Mouse (Mus musculus): ENCODE results near the gene Wwox. TPM values are rescaled to one million over a fixed set of nuclear protein-coding genes. Genes with fewer than 3 reads are reported as not detected.

Wwox gene
- polyA plus RNA-seq, 1 experiment = 13.5 TPM

DNA sequence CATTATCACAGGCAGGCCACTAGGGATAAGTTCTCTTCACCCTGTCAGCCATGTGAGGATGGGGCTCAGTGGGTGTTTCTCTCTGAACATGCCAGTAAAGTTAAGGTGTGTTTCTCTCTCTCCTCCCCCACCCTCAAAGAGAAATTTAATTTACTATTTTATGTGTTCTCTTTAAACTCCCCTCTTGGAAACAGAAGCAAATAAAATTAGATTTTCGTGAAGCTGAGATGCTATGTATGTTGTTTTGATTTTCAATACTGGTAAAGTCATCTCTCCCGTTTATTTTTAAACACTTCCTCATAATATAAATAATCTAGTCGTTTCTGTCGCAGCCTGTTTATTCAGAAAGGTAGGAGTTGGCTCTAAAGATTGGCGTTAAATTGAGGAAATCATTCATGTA is 196.9 kb downstream of the Wwox start:
- no peaks in the 10 kb centered on the region for H3K4me1 ChIP-seq (ENCODE audit: control insufficient read depth, insufficient read depth, low read length)
- no peak overlapping the region for H3K27ac ChIP-seq (ENCODE audit: control insufficient read depth, insufficient read depth, low read depth, low read length, poor library complexity)
- no peak overlapping the region for H3K4me3 ChIP-seq (replicated peaks; ENCODE audit: control insufficient read depth, low read depth, low read length)
- TF ChIP-seq CTCF (IDR thresholded peaks at IDR 0.05; ENCODE audit: control insufficient read depth, insufficient read depth, low read length) (no peak), POLR2A (IDR thresholded peaks at IDR 0.05; ENCODE audit: borderline replicate concordance, control insufficient read depth, low read depth, low read length) (no peak)
- 8% methylated on average over 5 of the region's 5 CpGs for WGBS

DNA sequence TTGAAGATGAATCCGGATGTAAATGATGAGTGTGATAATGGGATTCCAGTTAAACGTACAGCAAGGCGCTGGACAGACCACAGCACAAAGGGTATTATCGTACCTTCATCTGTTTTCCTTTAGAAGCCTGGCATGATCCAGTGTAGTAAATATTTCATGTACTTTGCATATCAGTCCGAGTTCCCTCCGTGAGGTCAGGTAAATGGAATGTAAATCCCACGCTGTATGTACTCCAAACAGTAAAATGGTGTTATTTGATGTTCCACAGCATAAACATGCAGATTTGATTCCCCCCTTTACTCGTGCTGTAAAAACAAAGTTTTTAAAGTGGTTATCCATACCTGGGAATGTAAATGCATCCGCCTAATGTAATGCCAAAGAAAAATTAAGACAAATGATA is 202.4 kb downstream of the Wwox start:
- no peak for TF ChIP-seq POLR2A (IDR thresholded peaks at IDR 0.05; ENCODE audit: borderline replicate concordance, control insufficient read depth, low read depth, low read length)
- TF ChIP-seq CTCF (IDR thresholded peaks at IDR 0.05; ENCODE audit: control insufficient read depth, insufficient read depth, low read length) = no peak
- no peaks in the 10 kb centered on the region for H3K4me1 ChIP-seq (ENCODE audit: control insufficient read depth, insufficient read depth, low read length)
- H3K4me3 ChIP-seq (replicated peaks; ENCODE audit: control insufficient read depth, low read depth, low read length) = no peak overlapping the region
- 89% methylated on average over 9 of the region's 9 CpGs for WGBS
- H3K27ac ChIP-seq (ENCODE audit: control insufficient read depth, insufficient read depth, low read depth, low read length, poor library complexity) = no peak overlapping the region

DNA sequence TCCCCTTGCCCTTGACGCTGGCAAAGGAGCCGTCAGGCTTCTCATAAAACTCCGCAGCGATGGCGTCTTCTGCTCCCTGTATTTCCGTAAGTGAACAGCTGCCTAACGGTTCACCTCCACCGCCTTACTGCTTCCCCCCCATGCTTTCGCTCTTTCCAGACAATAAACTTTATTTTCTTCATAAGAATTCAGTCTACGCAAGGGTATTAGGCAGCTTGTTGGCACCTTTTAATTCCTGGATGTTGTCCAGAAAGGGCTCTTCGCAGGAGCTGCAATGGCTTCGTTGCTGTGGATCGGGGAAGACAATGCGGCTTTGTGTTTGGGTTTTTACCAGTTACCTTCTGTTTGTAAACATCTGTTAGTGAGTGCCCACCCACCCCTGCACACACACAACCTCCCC is 211.3 kb downstream of the Wwox start:
- Histone ChIP-seq H3K4me1 (ENCODE audit: control insufficient read depth, insufficient read depth, low read length) (no peaks in the 10 kb centered on the region), H3K4me3 (replicated peaks; ENCODE audit: control insufficient read depth, low read depth, low read length) (no peak overlapping the region), H3K27ac (ENCODE audit: control insufficient read depth, insufficient read depth, low read depth, low read length, poor library complexity) (no peak overlapping the region)
- 90% methylated on average over 14 of the region's 14 CpGs for WGBS
- no peak for TF ChIP-seq POLR2A (IDR thresholded peaks at IDR 0.05; ENCODE audit: borderline replicate concordance, control insufficient read depth, low read depth, low read length)
- no peak for TF ChIP-seq CTCF (IDR thresholded peaks at IDR 0.05; ENCODE audit: control insufficient read depth, insufficient read depth, low read length)

DNA sequence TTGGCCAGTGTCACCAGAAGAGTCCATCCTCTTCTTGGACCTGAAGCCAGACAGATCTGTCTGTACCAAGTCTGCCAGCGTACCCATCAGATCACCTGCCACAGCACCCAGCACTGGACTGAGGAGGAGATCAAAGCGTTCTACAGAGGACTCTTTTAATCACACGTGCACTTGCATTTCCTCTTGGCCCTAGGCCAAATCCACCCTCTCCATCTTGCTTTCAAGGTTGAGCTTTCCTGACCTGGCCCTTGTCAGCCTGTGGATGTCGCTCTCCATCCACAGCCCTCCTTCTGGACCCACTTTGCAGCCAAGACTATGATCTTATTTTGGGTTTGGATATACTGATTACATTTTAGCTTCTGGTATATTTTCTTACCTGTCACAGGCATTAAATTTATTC is 218.3 kb downstream of the Wwox start:
- TF ChIP-seq CTCF (IDR thresholded peaks at IDR 0.05; ENCODE audit: control insufficient read depth, insufficient read depth, low read length) = no peak
- TF ChIP-seq POLR2A (IDR thresholded peaks at IDR 0.05; ENCODE audit: borderline replicate concordance, control insufficient read depth, low read depth, low read length) = no peak
- Histone ChIP-seq H3K27ac (ENCODE audit: control insufficient read depth, insufficient read depth, low read depth, low read length, poor library complexity) (no peak overlapping the region), H3K4me1 (ENCODE audit: control insufficient read depth, insufficient read depth, low read length) (no peaks in the 10 kb centered on the region), H3K4me3 (replicated peaks; ENCODE audit: control insufficient read depth, low read depth, low read length) (no peak overlapping the region)
- WGBS = 43% methylated on average over 4 of the region's 4 CpGs

DNA sequence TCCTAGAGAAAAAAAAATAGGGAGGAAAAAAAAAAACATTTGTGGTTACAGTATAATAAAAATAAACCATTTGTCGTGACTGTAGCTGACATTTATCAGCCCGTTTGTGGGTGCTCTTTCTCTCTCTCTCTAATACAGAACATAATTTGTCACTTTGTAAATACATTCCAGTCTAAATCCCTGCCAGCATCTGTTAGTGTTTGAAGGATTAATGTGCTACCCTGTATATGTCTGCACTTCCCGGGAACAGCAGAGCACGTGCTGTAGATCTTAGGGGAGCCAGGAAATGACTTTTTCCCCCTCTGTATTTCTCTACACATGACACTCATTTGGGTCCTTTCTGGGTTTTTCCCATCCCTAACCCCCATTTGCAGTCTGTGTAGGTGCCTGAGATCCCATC is 219.0 kb downstream of the Wwox start:
- Histone ChIP-seq H3K27ac (ENCODE audit: control insufficient read depth, insufficient read depth, low read depth, low read length, poor library complexity) (no peak overlapping the region), H3K4me1 (ENCODE audit: control insufficient read depth, insufficient read depth, low read length) (no peaks in the 10 kb centered on the region; the same call in 1 of the 2 replicates), H3K4me3 (replicated peaks; ENCODE audit: control insufficient read depth, low read depth, low read length) (no peak overlapping the region)
- TF ChIP-seq CTCF (IDR thresholded peaks at IDR 0.05; ENCODE audit: control insufficient read depth, insufficient read depth, low read length) (no peak), POLR2A (IDR thresholded peaks at IDR 0.05; ENCODE audit: borderline replicate concordance, control insufficient read depth, low read depth, low read length) (no peak)
- 68% methylated on average over 4 of the region's 4 CpGs for WGBS

DNA sequence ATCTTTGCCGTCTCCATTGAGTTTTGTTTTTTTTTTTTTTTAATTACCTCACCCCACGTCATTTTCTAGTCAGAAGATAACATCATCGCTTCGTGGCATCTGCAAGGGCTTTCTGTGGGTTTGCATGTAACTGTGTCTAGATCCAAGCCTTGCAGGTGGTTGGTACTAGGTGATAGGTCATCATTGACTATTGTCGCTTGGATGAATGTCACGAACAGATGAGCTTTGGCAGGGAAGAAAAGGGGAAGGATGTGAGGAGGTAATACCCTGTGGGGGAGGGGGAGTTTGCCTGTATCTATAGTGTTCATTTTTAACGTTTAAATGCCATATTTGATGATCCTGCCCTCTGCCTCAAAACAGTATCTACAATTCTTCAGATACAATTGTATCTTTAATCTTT is 223.6 kb downstream of the Wwox start:
- TF ChIP-seq POLR2A (IDR thresholded peaks at IDR 0.05; ENCODE audit: borderline replicate concordance, control insufficient read depth, low read depth, low read length) (no peak), CTCF (IDR thresholded peaks at IDR 0.05; ENCODE audit: control insufficient read depth, insufficient read depth, low read length) (no peak)
- no peak overlapping the region for H3K27ac ChIP-seq (ENCODE audit: control insufficient read depth, insufficient read depth, low read depth, low read length, poor library complexity)
- no peak overlapping the region for H3K4me3 ChIP-seq (replicated peaks; ENCODE audit: control insufficient read depth, low read depth, low read length)
- H3K4me1 ChIP-seq (ENCODE audit: control insufficient read depth, insufficient read depth, low read length) = no peaks in the 10 kb centered on the region; the same call in 1 of the 2 replicates
- WGBS = 27% methylated on average over 7 of the region's 7 CpGs

DNA sequence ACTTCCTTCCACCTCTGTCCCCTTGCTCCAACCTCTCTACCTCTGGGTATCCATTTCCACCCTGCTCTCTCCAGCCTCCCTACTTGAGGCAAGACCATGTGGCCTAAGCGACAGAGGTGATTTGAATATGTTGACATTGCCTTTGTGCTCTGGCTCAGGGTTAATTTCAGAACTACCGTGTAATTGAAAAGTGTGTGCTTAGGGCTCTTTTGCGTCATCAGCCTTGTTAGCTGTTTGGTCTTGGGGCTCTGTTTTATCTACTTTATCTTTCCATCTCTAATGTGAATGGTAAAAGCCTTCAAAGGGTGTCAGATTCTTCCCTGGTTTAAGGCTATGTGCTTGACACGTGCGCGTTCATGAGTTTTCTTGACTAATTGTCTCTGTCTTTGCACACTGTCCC is 226.1 kb downstream of the Wwox start:
- Histone ChIP-seq H3K4me3 (replicated peaks; ENCODE audit: control insufficient read depth, low read depth, low read length) (no peak overlapping the region), H3K27ac (ENCODE audit: control insufficient read depth, insufficient read depth, low read depth, low read length, poor library complexity) (no peak overlapping the region), H3K4me1 (ENCODE audit: control insufficient read depth, insufficient read depth, low read length) (no peaks in the 10 kb centered on the region; the same call in 1 of the 2 replicates)
- 85% methylated on average over 6 of the region's 6 CpGs for WGBS
- TF ChIP-seq CTCF (IDR thresholded peaks at IDR 0.05; ENCODE audit: control insufficient read depth, insufficient read depth, low read length) (no peak), POLR2A (IDR thresholded peaks at IDR 0.05; ENCODE audit: borderline replicate concordance, control insufficient read depth, low read depth, low read length) (no peak)

DNA sequence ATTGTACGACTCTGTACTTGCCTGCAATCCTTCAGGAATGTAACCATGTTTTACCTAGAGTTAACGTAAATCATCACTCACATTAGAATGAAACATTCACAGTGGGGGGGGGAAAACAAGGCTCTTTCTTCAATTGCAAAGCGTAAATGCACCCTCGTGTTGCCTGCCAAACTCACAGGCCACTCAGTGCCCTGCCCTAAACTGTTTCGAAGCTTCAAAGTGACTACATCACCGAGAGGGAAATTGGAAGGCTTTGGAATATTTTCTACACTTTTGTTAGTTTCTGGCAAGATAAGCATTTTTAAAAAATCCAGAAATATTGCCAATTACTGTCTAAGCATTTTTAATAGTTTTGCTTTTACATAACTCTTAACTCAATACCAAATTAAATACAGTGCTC is 231.3 kb downstream of the Wwox start:
- Histone ChIP-seq H3K4me3 (replicated peaks; ENCODE audit: control insufficient read depth, low read depth, low read length) (no peak overlapping the region), H3K4me1 (ENCODE audit: control insufficient read depth, insufficient read depth, low read length) (no peaks in the 10 kb centered on the region), H3K27ac (ENCODE audit: control insufficient read depth, insufficient read depth, low read depth, low read length, poor library complexity) (no peak overlapping the region)
- TF ChIP-seq POLR2A (IDR thresholded peaks at IDR 0.05; ENCODE audit: borderline replicate concordance, control insufficient read depth, low read depth, low read length) (no peak), CTCF (IDR thresholded peaks at IDR 0.05; ENCODE audit: control insufficient read depth, insufficient read depth, low read length) (no peak)
- WGBS = 88% methylated on average over 6 of the region's 6 CpGs

DNA sequence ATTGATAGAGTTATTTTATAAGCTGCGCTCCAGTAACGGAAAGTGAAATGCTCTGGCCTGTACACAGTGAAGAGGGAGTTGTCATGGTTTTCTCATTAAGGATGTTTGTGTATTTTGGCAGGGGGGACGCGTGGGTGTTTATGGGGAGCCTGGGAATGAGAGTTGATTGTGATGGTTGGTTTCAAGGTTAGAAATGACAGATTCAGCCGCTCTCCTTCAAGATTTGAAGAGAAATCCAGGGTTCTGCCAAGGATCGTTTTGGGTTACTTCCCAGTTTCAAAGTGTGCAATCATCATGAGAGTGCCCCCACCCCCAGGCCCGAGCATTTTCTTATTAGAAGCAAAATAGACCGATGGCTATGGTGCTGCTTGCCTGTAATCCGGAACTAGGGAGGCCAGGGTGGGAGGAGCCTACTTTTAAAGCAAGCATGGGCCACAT is 231.8 kb downstream of the Wwox start:
- Histone ChIP-seq H3K27ac (ENCODE audit: control insufficient read depth, insufficient read depth, low read depth, low read length, poor library complexity) (no peak overlapping the region), H3K4me3 (replicated peaks; ENCODE audit: control insufficient read depth, low read depth, low read length) (no peak overlapping the region), H3K4me1 (ENCODE audit: control insufficient read depth, insufficient read depth, low read length) (no peaks in the 10 kb centered on the region)
- 83% methylated on average over 9 of the region's 9 CpGs for WGBS
- TF ChIP-seq CTCF (IDR thresholded peaks at IDR 0.05; ENCODE audit: control insufficient read depth, insufficient read depth, low read length) = no peak
- no peak for TF ChIP-seq POLR2A (IDR thresholded peaks at IDR 0.05; ENCODE audit: borderline replicate concordance, control insufficient read depth, low read depth, low read length)
